Mouse (Mus musculus): ENCODE measurements around the gene Nf1.

Gene Nf1

DNA sequence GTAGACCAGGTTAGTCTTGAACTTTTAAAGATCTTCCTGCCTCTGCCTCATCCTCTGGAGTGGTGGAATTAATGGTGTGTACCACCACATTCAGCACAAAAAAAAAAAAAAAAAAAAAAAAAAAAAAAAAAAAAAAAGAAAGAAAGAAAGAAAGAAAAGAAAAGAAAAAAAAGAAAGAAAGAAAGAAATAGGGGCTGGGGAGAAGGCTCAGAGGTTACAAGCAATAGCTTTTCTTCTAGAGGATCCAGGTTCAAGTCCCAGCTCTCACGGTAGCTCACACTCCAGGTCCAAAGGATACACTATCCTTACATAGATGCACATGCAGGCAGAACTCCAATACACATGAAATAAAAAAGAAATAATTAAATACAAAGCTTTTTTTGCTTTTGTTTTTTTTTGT, 9.9 kb upstream of the Nf1 start:
- no peak for DNase-seq (ENCODE audit: low spot score)

- no peak for DNase-seq (ENCODE audit: low spot score)
Measured at GRCm38 (mm10) chr11:79335077-79335476, 4.4 kb upstream of the Nf1 start.

DNA sequence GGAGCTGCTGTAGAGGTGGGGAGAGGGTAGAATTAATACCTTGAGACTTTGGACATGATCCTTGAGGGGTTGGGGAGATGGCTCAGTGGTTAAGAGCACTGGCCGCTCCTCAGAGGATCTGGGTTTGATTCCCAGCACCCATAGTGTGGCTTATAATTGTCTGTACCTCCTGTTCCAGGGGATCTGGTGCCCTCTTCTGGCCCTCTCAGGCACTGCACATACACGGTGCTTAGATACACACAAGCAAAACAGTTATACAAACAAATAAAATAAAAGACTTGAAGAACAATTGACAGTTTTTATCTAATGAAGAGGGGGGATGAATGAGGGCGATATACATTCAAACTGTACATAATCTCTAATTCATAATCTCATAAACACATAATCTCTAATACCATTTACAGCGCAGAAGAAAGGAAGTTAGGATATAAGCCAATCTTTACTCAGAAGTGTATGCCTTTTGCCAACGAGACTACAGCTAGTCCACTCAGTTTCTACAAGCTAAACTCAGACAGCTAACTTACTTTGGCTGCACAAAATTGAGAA, 2.7 kb upstream of the Nf1 start:
- DNase-seq (ENCODE audit: low spot score) = no peak

- no peak for DNase-seq (ENCODE audit: low spot score)
Measured at GRCm38 (mm10) chr11:79338621-79339020, 872 bp upstream of the Nf1 start.

- no peak for DNase-seq (ENCODE audit: low spot score)
Measured at GRCm38 (mm10) chr11:79339808-79340781, 602 bp downstream of the Nf1 start.

- DNase-seq (ENCODE audit: low spot score) = no peak
Measured at GRCm38 (mm10) chr11:79356995-79357394, 17.5 kb downstream of the Nf1 start.

DNA sequence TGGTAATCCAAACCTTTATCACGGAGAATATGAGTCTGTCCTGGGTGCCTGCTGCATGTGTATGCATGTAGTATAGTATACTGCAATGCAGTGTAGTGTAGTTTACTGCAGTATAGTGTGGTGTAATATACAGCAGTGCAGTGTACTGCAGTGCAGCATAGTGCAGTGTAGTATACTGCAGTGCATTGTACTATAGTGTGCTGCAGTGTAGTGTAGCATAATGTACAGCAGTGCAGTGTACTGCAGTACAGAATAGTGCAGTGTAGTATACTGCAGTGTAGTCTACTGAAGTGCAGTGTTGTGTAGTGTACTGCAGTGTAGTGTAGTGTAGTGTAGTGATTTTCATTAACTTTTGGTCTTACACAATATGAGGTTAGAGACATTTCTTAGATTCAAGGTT, 17.9 kb downstream of the Nf1 start:
- no peak for DNase-seq (ENCODE audit: low spot score)

DNA sequence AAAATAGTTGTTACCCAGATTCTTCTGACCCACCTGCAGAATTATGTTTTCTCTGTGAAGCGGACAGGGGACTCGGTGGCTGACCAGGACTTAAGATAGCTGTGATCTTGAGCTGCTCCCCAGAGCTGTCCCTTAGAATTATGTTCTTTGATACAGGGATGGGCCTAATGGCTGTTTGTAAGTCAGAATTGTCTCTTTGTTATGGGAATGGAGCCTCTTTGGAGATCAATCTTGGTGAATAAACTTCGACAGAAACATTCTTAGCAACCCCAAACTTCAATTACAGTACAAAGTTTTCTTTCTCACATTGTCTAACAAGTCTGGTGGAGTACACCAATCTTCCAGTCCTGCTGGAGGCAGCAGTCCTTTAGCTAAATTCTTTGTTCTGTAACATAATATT, 25.5 kb downstream of the Nf1 start:
- no peak for DNase-seq (ENCODE audit: low spot score)

GRCm38 (mm10) chr11:79366284-79366683, 26.8 kb downstream of the Nf1 start:
- DNase-seq (ENCODE audit: low spot score) = no peak

DNA sequence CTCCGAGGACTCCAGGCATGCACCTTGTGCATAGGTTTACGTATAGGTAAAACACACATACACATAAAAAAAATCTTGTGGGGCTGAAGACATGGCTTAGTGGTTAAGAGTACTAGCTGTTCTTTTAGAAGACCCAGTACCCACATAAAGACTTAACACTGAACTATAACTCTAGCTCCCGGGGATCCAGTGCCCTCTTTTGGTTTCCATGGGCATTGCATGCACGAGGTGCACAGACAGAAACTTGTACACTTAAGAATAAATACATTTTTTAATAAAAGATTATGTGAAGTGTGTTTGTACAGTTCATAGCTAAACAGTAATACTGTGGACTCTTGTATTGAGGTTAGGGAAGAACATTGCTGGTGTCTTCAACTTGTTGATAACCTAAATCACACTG, 33.5 kb downstream of the Nf1 start:
- DNase-seq (ENCODE audit: low spot score) = no peak

DNA sequence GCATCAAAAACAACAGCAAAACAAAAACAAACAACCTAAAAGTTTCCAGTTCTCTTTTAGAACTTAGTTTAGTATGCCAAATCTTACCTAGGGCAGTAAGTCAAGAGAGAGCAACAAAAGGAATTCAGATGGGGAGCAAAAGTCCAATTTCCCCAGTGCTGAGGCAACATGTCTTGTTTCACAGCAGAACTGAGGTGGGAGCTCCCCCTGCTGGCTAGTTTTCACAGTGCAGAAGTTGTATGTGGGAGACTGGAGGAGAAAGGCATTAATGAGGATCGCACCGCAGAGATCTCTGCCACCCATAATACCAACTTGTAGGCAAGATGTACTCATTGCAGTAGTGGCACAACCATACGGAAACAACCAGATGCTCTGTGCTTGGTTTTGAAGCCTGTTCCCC, 58.8 kb downstream of the Nf1 start:
- peak; percentile 84 for DNase-seq (ENCODE audit: low spot score)

GRCm38 (mm10) chr11:79403625-79404319, 64.3 kb downstream of the Nf1 start:
- peak; percentile 14 for DNase-seq (ENCODE audit: low spot score)

DNA sequence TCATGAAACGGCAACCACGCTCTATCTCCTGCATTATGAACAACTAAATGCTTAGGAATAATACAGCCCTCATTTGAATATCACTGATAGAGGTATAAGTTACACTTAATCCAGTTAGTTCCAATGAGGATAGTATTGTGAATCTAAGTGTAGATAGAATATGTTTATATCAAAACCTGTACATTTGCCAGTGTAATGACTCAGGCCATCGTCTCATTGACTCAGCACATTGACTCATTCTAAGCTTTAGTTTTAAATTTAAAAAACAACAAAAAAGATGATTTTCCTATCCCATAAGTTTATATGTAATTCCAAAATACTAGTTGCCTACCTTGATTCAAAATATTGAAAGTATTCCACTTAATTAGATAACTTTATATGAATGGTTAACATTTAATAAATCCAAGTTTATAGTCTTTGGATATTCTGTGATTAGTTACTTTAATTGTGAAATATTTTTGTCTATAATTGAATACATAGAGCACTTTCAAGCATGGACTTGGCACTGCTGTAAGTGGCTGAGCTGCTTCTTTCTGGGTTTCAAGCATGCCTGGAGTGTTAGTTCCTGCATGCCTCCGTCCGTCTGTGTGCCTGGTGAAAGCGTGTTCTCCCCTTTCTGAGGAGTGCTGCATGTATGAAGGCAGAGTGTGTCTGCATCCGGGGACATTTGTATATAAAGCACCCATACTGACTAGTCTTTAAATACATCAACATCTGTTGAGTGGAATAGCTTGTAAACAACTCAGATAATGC, 74.4 kb downstream of the Nf1 start:
- DNase-seq (ENCODE audit: low spot score) = no peak

GRCm38 (mm10) chr11:79422496-79422895, 83.0 kb downstream of the Nf1 start:
- DNase-seq (ENCODE audit: low spot score) = no peak

GRCm38 (mm10) chr11:79426571-79426970, 87.1 kb downstream of the Nf1 start:
- no peak for DNase-seq (ENCODE audit: low spot score)

GRCm38 (mm10) chr11:79427638-79428037, 88.1 kb downstream of the Nf1 start:
- peak; percentile 72 for DNase-seq (ENCODE audit: low spot score)

- DNase-seq (ENCODE audit: low spot score) = no peak
Measured at GRCm38 (mm10) chr11:79435252-79435651, 95.8 kb downstream of the Nf1 start.

DNA sequence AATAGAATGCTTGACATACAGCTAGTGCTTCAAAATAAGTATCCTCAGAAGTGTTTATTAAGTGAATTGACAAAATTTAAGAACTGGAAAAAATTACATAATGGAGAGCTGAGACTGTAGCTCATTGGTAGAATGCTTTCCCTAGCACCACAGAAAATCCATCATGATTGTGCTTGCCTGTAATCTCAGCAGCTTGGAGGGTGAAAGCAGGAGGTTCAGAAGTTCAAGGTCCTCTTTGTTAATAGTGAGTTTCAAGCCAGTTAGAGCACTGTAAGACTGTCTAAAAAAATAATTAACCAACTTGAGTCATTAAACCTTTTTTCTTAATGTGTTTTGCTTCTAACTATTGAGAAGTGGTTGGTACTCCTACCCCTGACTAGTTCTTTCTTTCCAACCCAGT, 108.9 kb downstream of the Nf1 start:
- DNase-seq (ENCODE audit: low spot score) = no peak

DNA sequence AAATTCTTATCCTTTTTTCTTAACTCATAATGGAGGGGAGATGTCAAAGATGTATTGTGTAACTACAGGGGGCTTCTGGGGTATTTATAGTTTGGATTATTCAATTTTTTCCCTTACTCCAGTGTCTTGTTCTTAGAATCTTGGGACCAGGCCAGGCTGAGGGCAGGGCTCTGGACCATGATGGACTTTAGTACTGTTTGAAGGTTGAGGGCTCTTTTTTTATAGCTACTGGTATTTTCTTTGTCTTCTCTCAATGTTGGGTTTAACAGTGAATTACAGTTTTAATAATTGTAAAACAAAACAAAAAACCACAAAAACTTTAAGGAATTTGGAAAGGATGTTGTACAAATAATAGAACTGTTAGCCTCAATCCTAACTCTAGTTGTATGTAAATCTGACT, 113.5 kb downstream of the Nf1 start:
- no peak for DNase-seq (ENCODE audit: low spot score)

DNA sequence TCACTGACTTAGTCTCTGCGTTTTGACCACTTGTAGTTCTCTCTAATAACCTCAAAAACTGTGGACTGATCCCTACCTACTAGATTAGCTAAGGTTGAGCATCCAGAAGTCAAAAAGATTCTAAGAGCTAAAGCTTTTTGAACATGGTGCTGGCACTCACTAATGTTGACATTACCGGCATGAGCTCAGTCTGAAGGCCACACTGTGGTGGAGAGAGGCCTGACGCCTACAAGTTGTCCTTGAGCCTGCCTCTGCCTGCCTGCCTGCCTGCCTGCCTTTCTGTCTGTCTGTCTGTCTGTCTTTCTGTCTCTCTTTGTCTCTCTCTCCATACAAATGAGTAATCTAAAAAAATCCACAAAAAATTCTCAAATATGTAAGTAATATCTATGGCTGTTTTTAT, 118.4 kb downstream of the Nf1 start:
- no peak for DNase-seq (ENCODE audit: low spot score)

GRCm38 (mm10) chr11:79459846-79460245, 120.4 kb downstream of the Nf1 start:
- no peak for DNase-seq (ENCODE audit: low spot score)

- DNase-seq (ENCODE audit: low spot score) = no peak
Measured at GRCm38 (mm10) chr11:79460756-79461450, 121.4 kb downstream of the Nf1 start.

All from lung, postnatal 25 days (tissue).